16 mouse cellular contexts compared by ENCODE assay signal in genomic region chr12:86370611-86371383, GRCm38 (mm10). TPM values are rescaled to one million over a fixed set of nuclear protein-coding genes. Genes with fewer than 3 reads are reported as not detected.
A peak's percentile ranks its signal among the peaks of the same experiment; 100 is the strongest.
DNase-seq lines count a peak whose midpoint lies in the region; ATAC-seq and TF ChIP-seq lines count a peak whose summit lies in the region.
"Had no signal": no experiment of that assay in that cellular context is flagged by ENCODE, and none has a peak within 500 bp of the region (broad histone marks: within the 10 kb centered on the region; RNA-seq: fewer than 3 reads in every experiment).

No protein-coding gene starts in this region.

- TF ChIP-seq CTCF in left cerebral cortex, adult 2 months (IDR thresholded peaks at IDR 0.05), result no peak

- no peak overlapping the region for H3K27ac ChIP-seq in forebrain, embryonic 16.5 days (ENCODE audit: low read length)
- no peak overlapping the region for H3K27ac ChIP-seq in forebrain, embryonic 11.5 days (ENCODE audit: low read depth, low read length)
- no peak overlapping the region; the same call in 1 of the 2 replicates for H3K27ac ChIP-seq in left cerebral cortex, adult 2 months
- H3K27ac ChIP-seq in hindbrain, embryonic 16.5 days (ENCODE audit: low read depth, low read length), result no peak overlapping the region; the same call in 1 of the 2 replicates
- H3K27ac ChIP-seq in intestine, embryonic 15.5 days, result no peak overlapping the region
- H3K27ac ChIP-seq: embryonic facial prominence, embryonic 13.5 days; limb, embryonic 13.5 days; lung, embryonic 15.5 days; stomach, embryonic 15.5 days had no signal

- intact Hi-C loops in left cerebral cortex, adult 2 months (cut with DNase I), result no loop called here
- intact Hi-C loops in left cerebral cortex, postnatal 4 days (cut with DNase I), result no loop called here

- DNase-seq in forebrain, embryonic 11.5 days (ENCODE audit: low spot score), result no peak
- DNase-seq in left cerebral cortex, adult 2 months (ENCODE audit: extremely low spot score in 1 of 2, low spot score in 2 of 2), result peak; percentile 12 to 13
- DNase-seq in left cerebral cortex, postnatal 4 days, result no peak
- peak; percentile 14 for DNase-seq in layer of hippocampus, adult 9-11 months
- no peak for DNase-seq in ovary, postnatal 36 days (ENCODE audit: low spot score)
- DNase-seq: cerebellum, postnatal 14 days had no signal

- 66% methylated on average over 17 of the region's 17 CpGs for WGBS in forebrain, embryonic 16.5 days
- 88% methylated on average over 17 of the region's 17 CpGs for WGBS in forebrain, embryonic 11.5 days
- 62% methylated on average over 17 of the region's 17 CpGs for WGBS in hindbrain, embryonic 16.5 days
- 83% methylated on average over 17 of the region's 17 CpGs for WGBS in intestine, embryonic 15.5 days

- H3K36me3 ChIP-seq in forebrain, embryonic 16.5 days (ENCODE audit: control insufficient read depth, insufficient read depth), result no peaks in the 10 kb centered on the region
- H3K36me3 ChIP-seq in forebrain, embryonic 11.5 days (ENCODE audit: control insufficient read depth, insufficient read depth, low read length), result no peaks in the 10 kb centered on the region
- H3K36me3 ChIP-seq in hindbrain, embryonic 16.5 days (ENCODE audit: control insufficient read depth, insufficient read depth, low read length), result no peaks in the 10 kb centered on the region
- H3K36me3 ChIP-seq in intestine, embryonic 15.5 days, result no peaks in the 10 kb centered on the region
- H3K36me3 ChIP-seq: embryonic facial prominence, embryonic 13.5 days; heart, embryonic 12.5 days; limb, embryonic 13.5 days; lung, embryonic 15.5 days; stomach, embryonic 15.5 days had no signal

- H3K4me3 ChIP-seq in forebrain, embryonic 16.5 days (replicated peaks; ENCODE audit: low read length), result no peak overlapping the region
- H3K4me3 ChIP-seq in forebrain, embryonic 11.5 days (ENCODE audit: low read depth, low read length), result no peak overlapping the region
- H3K4me3 ChIP-seq in left cerebral cortex, adult 2 months, result no peak overlapping the region
- H3K4me3 ChIP-seq in hindbrain, embryonic 16.5 days (ENCODE audit: low read length), result no peak overlapping the region
- H3K4me3 ChIP-seq in intestine, embryonic 15.5 days (replicated peaks), result no peak overlapping the region
- H3K4me3 ChIP-seq: embryonic facial prominence, embryonic 13.5 days; heart, embryonic 12.5 days; limb, embryonic 13.5 days; lung, embryonic 15.5 days; stomach, embryonic 15.5 days had no signal

- no peak overlapping the region for H3K9ac ChIP-seq in forebrain, embryonic 16.5 days (replicated peaks; ENCODE audit: low read depth, low read length)
- H3K9ac ChIP-seq in forebrain, embryonic 11.5 days (ENCODE audit: low read length), result no peak overlapping the region
- no peak overlapping the region for H3K9ac ChIP-seq in hindbrain, embryonic 16.5 days (ENCODE audit: low read depth, low read length)
- no peak overlapping the region for H3K9ac ChIP-seq in intestine, embryonic 15.5 days
- H3K9ac ChIP-seq: embryonic facial prominence, embryonic 13.5 days; heart, embryonic 12.5 days; limb, embryonic 13.5 days; lung, embryonic 15.5 days; stomach, embryonic 15.5 days had no signal

- H3K9me3 ChIP-seq in forebrain, embryonic 16.5 days (ENCODE audit: control insufficient read depth, low read length), result no peaks in the 10 kb centered on the region
- no peaks in the 10 kb centered on the region for H3K9me3 ChIP-seq in forebrain, embryonic 11.5 days (ENCODE audit: control insufficient read depth, low read length)
- no peaks in the 10 kb centered on the region for H3K9me3 ChIP-seq in hindbrain, embryonic 16.5 days (ENCODE audit: control insufficient read depth, low read length)
- H3K9me3 ChIP-seq in intestine, embryonic 15.5 days, result no peaks in the 10 kb centered on the region
- H3K9me3 ChIP-seq: embryonic facial prominence, embryonic 13.5 days; heart, embryonic 12.5 days; limb, embryonic 13.5 days; lung, embryonic 15.5 days; stomach, embryonic 15.5 days had no signal

- no peak overlapping the region for H3K4me2 ChIP-seq in forebrain, embryonic 16.5 days (ENCODE audit: low read length)
- H3K4me2 ChIP-seq in forebrain, embryonic 11.5 days (ENCODE audit: low read depth, low read length, severe bottlenecking), result no peak overlapping the region
- no peak overlapping the region for H3K4me2 ChIP-seq in hindbrain, embryonic 16.5 days (ENCODE audit: low read length)
- H3K4me2 ChIP-seq in intestine, embryonic 15.5 days (replicated peaks), result no peak overlapping the region
- H3K4me2 ChIP-seq: embryonic facial prominence, embryonic 13.5 days; heart, embryonic 12.5 days; limb, embryonic 13.5 days; lung, embryonic 15.5 days; stomach, embryonic 15.5 days had no signal

- H3K4me1 ChIP-seq in forebrain, embryonic 16.5 days (replicated peaks; ENCODE audit: control insufficient read depth, insufficient read depth, low read length), result peaks cover 6% of the 10 kb centered on the region
- H3K4me1 ChIP-seq in forebrain, embryonic 11.5 days (replicated peaks; ENCODE audit: control insufficient read depth, insufficient read depth, low read length), result no peaks in the 10 kb centered on the region
- peaks cover 2% of the 10 kb centered on the region; the same call in 1 of the 2 replicates for H3K4me1 ChIP-seq in hindbrain, embryonic 16.5 days (ENCODE audit: control insufficient read depth, insufficient read depth, low read depth, low read length)
- H3K4me1 ChIP-seq in intestine, embryonic 15.5 days (replicated peaks), result no peaks in the 10 kb centered on the region
- H3K4me1 ChIP-seq: lung, embryonic 15.5 days; stomach, embryonic 15.5 days had no signal

- H3K27me3 ChIP-seq in forebrain, embryonic 16.5 days (replicated peaks; ENCODE audit: control insufficient read depth, insufficient read depth, low read length), result no peaks in the 10 kb centered on the region
- peaks cover 2% of the 10 kb centered on the region; the same call in 1 of the 2 replicates for H3K27me3 ChIP-seq in forebrain, embryonic 11.5 days (ENCODE audit: control insufficient read depth, insufficient read depth, low read length)
- no peaks in the 10 kb centered on the region for H3K27me3 ChIP-seq in hindbrain, embryonic 16.5 days (replicated peaks; ENCODE audit: control insufficient read depth, insufficient read depth, low read length)
- no peaks in the 10 kb centered on the region; the same call in none of the 2 replicates for H3K27me3 ChIP-seq in intestine, embryonic 15.5 days (replicated peaks)
- H3K27me3 ChIP-seq: heart, embryonic 12.5 days; lung, embryonic 15.5 days; stomach, embryonic 15.5 days had no signal

- peak; percentile 63 for ATAC-seq in forebrain, embryonic 16.5 days
- ATAC-seq in forebrain, embryonic 11.5 days (replicated peaks; ENCODE audit: low FRiP score), result no peak
- ATAC-seq in hindbrain, embryonic 16.5 days, result peak; percentile 71
- no peak for ATAC-seq in intestine, embryonic 15.5 days
- ATAC-seq: activated CD4-positive, CD25-positive, alpha-beta regulatory T cell, adult 4 months had no signal

RNA-seq across cellular contexts. Expression of gene Esrrb, which starts 9.9 kb away (rescaled TPM):
- 0.24 and 0.27 TPM in 2 replicates for polyA plus RNA-seq in forebrain, embryonic 16.5 days (2015; fragmentation: Nextera tagmentation; extraction: Ambion mirVana)
- polyA plus RNA-seq in forebrain, embryonic 11.5 days (2014; fragmentation: Nextera tagmentation; extraction: Ambion mirVana), result 0.13 TPM in 1 of 2 replicates, not detected in the other
- 1 to 10 TPM; 1.8 to 2.2 TPM for total RNA-seq in left cerebral cortex, adult 2 months (2021)
- under 1 TPM; 0.08 to 0.70 TPM for total RNA-seq in left cerebral cortex, postnatal 4 days (2021)
- polyA plus RNA-seq in hindbrain, embryonic 16.5 days (2015; fragmentation: Nextera tagmentation; extraction: Ambion mirVana), result 5.2 and 7.0 TPM in 2 replicates
- 0.27 and 0.39 TPM in 2 replicates for polyA plus RNA-seq in intestine, embryonic 15.5 days (2015; fragmentation: Nextera tagmentation; extraction: Ambion mirVana)
- total RNA-seq: MEL had no signal
- polyA plus RNA-seq: activated CD4-positive, CD25-positive, alpha-beta regulatory T cell, adult 4 months had no signal

Comparison
In these comparisons a context has a peak if more than half of its experiments do, and no peak if none do; other contexts are left out.
1. ATAC-seq: peak in forebrain, embryonic 16.5 days (single experiment) and hindbrain, embryonic 16.5 days (single experiment); none in forebrain, embryonic 11.5 days (single experiment) and intestine, embryonic 15.5 days (single experiment).
2. DNase-seq: peak in left cerebral cortex, adult 2 months (2 of 2) and layer of hippocampus, adult 9-11 months (single experiment); none in forebrain, embryonic 11.5 days (single experiment), left cerebral cortex, postnatal 4 days (single experiment) and ovary, postnatal 36 days (single experiment).